In the genomic region with DNA sequence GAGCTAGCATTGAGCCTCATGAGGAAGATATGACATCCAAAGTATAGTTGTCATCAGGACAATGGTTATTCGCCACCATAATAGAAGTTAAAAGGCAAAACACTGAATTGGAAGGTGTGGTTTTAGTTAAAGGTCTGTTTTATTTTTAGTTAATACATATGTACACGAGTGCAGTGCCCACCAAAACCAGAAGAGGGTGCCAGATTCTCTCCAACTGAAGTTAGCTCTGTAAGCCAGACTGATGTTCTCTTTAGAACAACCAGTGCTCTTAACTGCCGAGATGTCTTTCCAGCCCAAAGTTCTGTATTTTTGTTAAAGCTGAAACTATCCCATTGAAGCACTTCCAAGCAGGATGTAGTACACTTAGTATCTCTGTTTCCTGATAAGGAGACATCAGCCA, we compare ENCODE assay signal across 9 mouse cellular contexts. TPM values are rescaled to one million over a fixed set of nuclear protein-coding genes. Genes with fewer than 3 reads are reported as not detected.
DNase-seq lines count a peak whose midpoint lies in the region; ATAC-seq and TF ChIP-seq lines count a peak whose summit lies in the region.
"Had no signal": no experiment of that assay in that cellular context is flagged by ENCODE, and none has a peak within 500 bp of the region (broad histone marks: within the 10 kb centered on the region; RNA-seq: fewer than 3 reads in every experiment).

No protein-coding gene starts in this region.

- no peak overlapping the region for H3K9ac ChIP-seq in midbrain, embryonic 11.5 days (ENCODE audit: low read length)
- H3K9ac ChIP-seq in midbrain, embryonic 15.5 days, result no peak overlapping the region
- H3K9ac ChIP-seq in liver, embryonic 14.5 days (replicated peaks), result no peak overlapping the region
- H3K9ac ChIP-seq: neural tube, embryonic 12.5 days had no signal

- no peak overlapping the region for H3K4me3 ChIP-seq in midbrain, embryonic 11.5 days (ENCODE audit: low read depth, low read length)
- H3K4me3 ChIP-seq in midbrain, embryonic 15.5 days, result no peak overlapping the region
- no peak overlapping the region for H3K4me3 ChIP-seq in liver, embryonic 14.5 days (ENCODE audit: insufficient read depth in 1 of 2, low read depth in 2 of 2, low read length in 2 of 2)
- H3K4me3 ChIP-seq: neural tube, embryonic 12.5 days had no signal

- no peaks in the 10 kb centered on the region for H3K36me3 ChIP-seq in midbrain, embryonic 11.5 days (ENCODE audit: control insufficient read depth, insufficient read depth, low read length)
- no peaks in the 10 kb centered on the region for H3K36me3 ChIP-seq in midbrain, embryonic 15.5 days (replicated peaks)
- no peaks in the 10 kb centered on the region for H3K36me3 ChIP-seq in liver, embryonic 14.5 days (replicated peaks; ENCODE audit: control insufficient read depth, insufficient read depth, low read depth)
- H3K36me3 ChIP-seq: neural tube, embryonic 12.5 days had no signal

- ATAC-seq in midbrain, embryonic 11.5 days (ENCODE audit: low FRiP score), result no peak
- no peak for ATAC-seq in midbrain, embryonic 15.5 days (replicated peaks)
- no peak for ATAC-seq in liver, embryonic 14.5 days (ENCODE audit: insufficient read depth)

- H3K4me1 ChIP-seq in midbrain, embryonic 11.5 days (ENCODE audit: control insufficient read depth, insufficient read depth, low read length), result peaks cover 5% of the 10 kb centered on the region
- peaks cover 9% of the 10 kb centered on the region for H3K4me1 ChIP-seq in midbrain, embryonic 15.5 days
- peaks cover 15 to 22% of the 10 kb centered on the region in 2 experiments for H3K4me1 ChIP-seq in liver, embryonic 14.5 days (replicated peaks; ENCODE audit: control insufficient read depth in 2 of 2, insufficient read depth in 2 of 2, low read length in 1 of 2)

- no peaks in the 10 kb centered on the region for H3K27me3 ChIP-seq in midbrain, embryonic 11.5 days (ENCODE audit: control insufficient read depth, insufficient read depth, low read length)
- no peaks in the 10 kb centered on the region for H3K27me3 ChIP-seq in midbrain, embryonic 15.5 days (replicated peaks)
- no peaks in the 10 kb centered on the region for H3K27me3 ChIP-seq in liver, embryonic 14.5 days (ENCODE audit: control insufficient read depth, insufficient read depth, low read length)
- H3K27me3 ChIP-seq: neural tube, embryonic 12.5 days had no signal

- peak; percentile 47 for DNase-seq in cerebellum, adult 11-12 months
- no peak for DNase-seq in cerebellum, adult 9-11 months
- DNase-seq in midbrain, embryonic 11.5 days (ENCODE audit: low spot score, missing footprints), result peak; percentile 98
- peak; percentile 78 for DNase-seq in c-Kit-positive CD71-positive TER-119-positive erythroid progenitor cells, embryonic 14.5 days (ENCODE audit: low spot score)
- DNase-seq in heart, postnatal 4 days, result peak; percentile 81
- DNase-seq in liver, embryonic 14.5 days (ENCODE audit: low read depth in 3 of 3, low spot score in 3 of 3), result peak in 2 of 3 experiments; percentile 59 to 62
- DNase-seq in right cerebral cortex, postnatal 10 days (ENCODE audit: low spot score in 2 of 2), result peak; percentile 78 to 82

- TF ChIP-seq EP300 in liver, embryonic 14.5 days (IDR thresholded peaks at IDR 0.05; ENCODE audit: low read depth), result no peak

- 16% methylated on average over 3 of the region's 3 CpGs for WGBS in midbrain, embryonic 11.5 days
- WGBS in midbrain, embryonic 15.5 days, result 9% methylated on average over 3 of the region's 3 CpGs
- WGBS in liver, embryonic 14.5 days (ENCODE audit: insufficient replicate concordance), result 3% methylated on average over 3 of the region's 3 CpGs

- no peak overlapping the region for H3K27ac ChIP-seq in midbrain, embryonic 11.5 days (ENCODE audit: low read depth, low read length)
- no peak overlapping the region for H3K27ac ChIP-seq in midbrain, embryonic 15.5 days
- H3K27ac ChIP-seq in liver, embryonic 14.5 days, result no peak overlapping the region
- H3K27ac ChIP-seq: neural tube, embryonic 12.5 days had no signal

- no peak overlapping the region for H3K4me2 ChIP-seq in midbrain, embryonic 11.5 days
- H3K4me2 ChIP-seq in midbrain, embryonic 15.5 days, result no peak overlapping the region
- H3K4me2 ChIP-seq in liver, embryonic 14.5 days (ENCODE audit: low read depth), result no peak overlapping the region
- H3K4me2 ChIP-seq: neural tube, embryonic 12.5 days had no signal

- H3K9me3 ChIP-seq in midbrain, embryonic 11.5 days (ENCODE audit: control insufficient read depth, low read length), result no peaks in the 10 kb centered on the region
- H3K9me3 ChIP-seq in midbrain, embryonic 15.5 days, result no peaks in the 10 kb centered on the region
- no peaks in the 10 kb centered on the region for H3K9me3 ChIP-seq in liver, embryonic 14.5 days (ENCODE audit: control insufficient read depth, low read length)
- H3K9me3 ChIP-seq: neural tube, embryonic 12.5 days had no signal

- peak; percentile 81 for TF ChIP-seq CTCF in liver, embryonic 14.5 days (IDR thresholded peaks at IDR 0.05; ENCODE audit: low read depth)

RNA-seq across cellular contexts. Expression of a gene that starts 4.2 kb away (rescaled TPM):
- polyA plus RNA-seq in midbrain, embryonic 11.5 days (2014; fragmentation: Nextera tagmentation; extraction: Ambion mirVana), result 169 and 201 TPM in 2 replicates
- 257 and 261 TPM in 2 replicates for polyA plus RNA-seq in midbrain, embryonic 15.5 days (2015; fragmentation: Nextera tagmentation; extraction: Ambion mirVana)
- 10 to 100 TPM; 48.6 to 50.7 TPM for total RNA-seq in heart, postnatal 4 days (2021)
- 57.9 and 68.5 TPM in 2 replicates for polyA plus RNA-seq in liver, embryonic 14.5 days (2012; rRNA removed)
- polyA plus RNA-seq in liver, embryonic 14.5 days (2014; fragmentation: Nextera tagmentation; extraction: Ambion mirVana), result 49.7 and 62.4 TPM in 2 replicates

RNA-seq across cellular contexts. Expression of a gene that starts 10.8 kb away (rescaled TPM):
- polyA plus RNA-seq in midbrain, embryonic 11.5 days (2014; fragmentation: Nextera tagmentation; extraction: Ambion mirVana), result 0.15 TPM in 1 of 2 replicates, not detected in the other
- 0.08 and 0.23 TPM in 2 replicates for polyA plus RNA-seq in midbrain, embryonic 15.5 days (2015; fragmentation: Nextera tagmentation; extraction: Ambion mirVana)
- total RNA-seq in heart, postnatal 4 days (2021), result 1 to 10 TPM in 1 of 2 experiments, not detected in 1; 1.1 TPM
- 0.06 and 0.13 TPM in 2 replicates for polyA plus RNA-seq in liver, embryonic 14.5 days (2012; rRNA removed)
- 0.47 and 0.57 TPM in 2 replicates for polyA plus RNA-seq in liver, embryonic 14.5 days (2014; fragmentation: Nextera tagmentation; extraction: Ambion mirVana)

RNA-seq across cellular contexts. Expression of a gene that starts 11.2 kb away (rescaled TPM):
- 5,242 and 5,528 TPM in 2 replicates for polyA plus RNA-seq in midbrain, embryonic 11.5 days (2014; fragmentation: Nextera tagmentation; extraction: Ambion mirVana)
- 6,021 and 6,209 TPM in 2 replicates for polyA plus RNA-seq in midbrain, embryonic 15.5 days (2015; fragmentation: Nextera tagmentation; extraction: Ambion mirVana)
- 100 to 1,000 TPM; 302 to 316 TPM for total RNA-seq in heart, postnatal 4 days (2021)
- polyA plus RNA-seq in liver, embryonic 14.5 days (2012; rRNA removed), result 1,846 and 1,956 TPM in 2 replicates
- polyA plus RNA-seq in liver, embryonic 14.5 days (2014; fragmentation: Nextera tagmentation; extraction: Ambion mirVana), result 4,811 and 5,161 TPM in 2 replicates

RNA-seq across cellular contexts. Expression of a gene that starts 15.7 kb away (rescaled TPM):
- not detected in 2 replicates for polyA plus RNA-seq in midbrain, embryonic 11.5 days (2014; fragmentation: Nextera tagmentation; extraction: Ambion mirVana)
- polyA plus RNA-seq in midbrain, embryonic 15.5 days (2015; fragmentation: Nextera tagmentation; extraction: Ambion mirVana), result not detected in 2 replicates
- 1 to 10 TPM; 2.0 to 2.1 TPM for total RNA-seq in heart, postnatal 4 days (2021)
- polyA plus RNA-seq in liver, embryonic 14.5 days (2012; rRNA removed), result not detected in 2 replicates
- 0.20 TPM in 1 of 2 replicates, not detected in the other for polyA plus RNA-seq in liver, embryonic 14.5 days (2014; fragmentation: Nextera tagmentation; extraction: Ambion mirVana)
- polyA plus RNA-seq: neural tube, embryonic 12.5 days had no signal

RNA-seq across cellular contexts. Expression of a gene that starts 17.7 kb away (rescaled TPM):
- polyA plus RNA-seq in midbrain, embryonic 11.5 days (2014; fragmentation: Nextera tagmentation; extraction: Ambion mirVana), result 3.2 and 3.9 TPM in 2 replicates
- 4.0 and 4.1 TPM in 2 replicates for polyA plus RNA-seq in midbrain, embryonic 15.5 days (2015; fragmentation: Nextera tagmentation; extraction: Ambion mirVana)
- 1 to 10 TPM; 3.5 to 4.7 TPM for total RNA-seq in heart, postnatal 4 days (2021)
- 1.5 and 2.2 TPM in 2 replicates for polyA plus RNA-seq in liver, embryonic 14.5 days (2012; rRNA removed)
- polyA plus RNA-seq in liver, embryonic 14.5 days (2014; fragmentation: Nextera tagmentation; extraction: Ambion mirVana), result 1.6 and 1.8 TPM in 2 replicates
